ENCODE assay signal across 21 mouse cellular contexts in genomic region chr11:63565471-63566232, GRCm38 (mm10).
A peak's percentile ranks its signal among the peaks of the same experiment; 100 is the strongest.
DNase-seq lines count a peak whose midpoint lies in the region; TF ChIP-seq lines count a peak whose summit lies in the region.
"Had no signal": no experiment of that assay in that cellular context is flagged by ENCODE, and none has a peak within 500 bp of the region (broad histone marks: within the 10 kb centered on the region; RNA-seq: fewer than 3 reads in every experiment).

No protein-coding gene starts in this region.

- peak; percentile 82 for DNase-seq in heart, adult 11 months
- DNase-seq in heart, postnatal 14 days: no peak
- DNase-seq in 3134 (ENCODE audit: extremely low read depth, insufficient read length, low spot score): peak; percentile 47
- DNase-seq in fibroblast of lung, adult 2 months (ENCODE audit: low read depth): peak; percentile 36
- DNase-seq in kidney, adult 2 months: no peak
- no peak for DNase-seq in cerebellum, adult 11-12 months
- no peak for DNase-seq in thymus, adult 2 months
- DNase-seq: cerebellum, adult 9-11 months; gastrocnemius, postnatal 10 days; heart, adult 2 months; kidney, adult 18-20 months; liver, embryonic 13.5 days; lung, embryonic 14.5 days had no signal

- intact Hi-C loops in heart, postnatal 14 days (cut with DNase I): no loop called here

- no peak for TF ChIP-seq CTCF in C2C12 (IDR thresholded peaks at IDR 0.05; ENCODE audit: control insufficient read depth, insufficient read depth, insufficient read length)
- TF ChIP-seq CTCF in kidney, adult 2 months (conservative IDR thresholded peaks at IDR 0.05; ENCODE audit: insufficient read depth, insufficient read length, low read depth, low read length): no peak
- no peak for TF ChIP-seq CTCF in thymus, adult 2 months (IDR thresholded peaks at IDR 0.05; ENCODE audit: borderline replicate concordance, control insufficient read depth, extremely low read depth, insufficient read depth, low read length, poor library complexity)

- TF ChIP-seq POLR2A in kidney, adult 2 months (IDR thresholded peaks at IDR 0.05; ENCODE audit: low read depth, low read length): no peak
- no peak for TF ChIP-seq POLR2A in thymus, adult 2 months (IDR thresholded peaks at IDR 0.05; ENCODE audit: control insufficient read depth, extremely low read depth, insufficient read depth, low read length, poor library complexity)

- no peak overlapping the region for H3K27ac ChIP-seq in kidney, adult 2 months (ENCODE audit: insufficient read depth, low read depth, low read length)
- H3K27ac ChIP-seq in thymus, adult 2 months (ENCODE audit: control insufficient read depth, insufficient read depth, low read length): no peak overlapping the region
- H3K27ac ChIP-seq: embryonic facial prominence, embryonic 15.5 days; forebrain, embryonic 12.5 days; heart, adult 2 months; heart, embryonic 13.5 days; hindbrain, embryonic 12.5 days; kidney, postnatal 0 days; left cerebral cortex, adult 2 months; liver, embryonic 13.5 days; neural tube, embryonic 15.5 days had no signal

- no peaks in the 10 kb centered on the region for H3K79me2 ChIP-seq in C2C12 (ENCODE audit: control insufficient read depth, insufficient read depth)

- H3K27me3 ChIP-seq in C2C12 (ENCODE audit: control insufficient read depth, insufficient read depth, insufficient read length): no peaks in the 10 kb centered on the region
- H3K27me3 ChIP-seq in kidney, adult 2 months (replicated peaks; ENCODE audit: control insufficient read depth, insufficient read depth, low read length): no peaks in the 10 kb centered on the region
- H3K27me3 ChIP-seq in thymus, adult 2 months (ENCODE audit: control insufficient read depth, insufficient read depth, low read length): no peaks in the 10 kb centered on the region
- H3K27me3 ChIP-seq: embryonic facial prominence, embryonic 15.5 days; liver, embryonic 13.5 days; neural tube, embryonic 15.5 days had no signal

- H3K79me3 ChIP-seq in C2C12 (ENCODE audit: low read depth): no peaks in the 10 kb centered on the region

- H3K36me3 ChIP-seq in C2C12 (ENCODE audit: control insufficient read depth, insufficient read depth): no peaks in the 10 kb centered on the region
- no peaks in the 10 kb centered on the region for H3K36me3 ChIP-seq in kidney, adult 2 months (ENCODE audit: control insufficient read depth, insufficient read depth, low read length)
- no peaks in the 10 kb centered on the region for H3K36me3 ChIP-seq in thymus, adult 2 months (ENCODE audit: control insufficient read depth, insufficient read depth, low read length)
- H3K36me3 ChIP-seq: embryonic facial prominence, embryonic 15.5 days; forebrain, embryonic 12.5 days; heart, embryonic 13.5 days; hindbrain, embryonic 12.5 days; liver, embryonic 13.5 days; neural tube, embryonic 15.5 days had no signal

- WGBS in kidney, adult 2 months: 75% methylated on average over 8 of the region's 8 CpGs
- WGBS in thymus, adult 2 months: 82% methylated on average over 8 of the region's 8 CpGs

- H3ac ChIP-seq in C2C12 (ENCODE audit: control insufficient read depth, insufficient read length, low read depth): no peak overlapping the region

- H3K4me1 ChIP-seq in kidney, adult 2 months (ENCODE audit: control insufficient read depth, insufficient read depth, low read length): no peaks in the 10 kb centered on the region
- no peaks in the 10 kb centered on the region for H3K4me1 ChIP-seq in thymus, adult 2 months (replicated peaks; ENCODE audit: control insufficient read depth, insufficient read depth, low read length)
- H3K4me1 ChIP-seq: hindbrain, embryonic 12.5 days; liver, embryonic 13.5 days; neural tube, embryonic 15.5 days had no signal

- no peak overlapping the region for H3K4me3 ChIP-seq in C2C12 (ENCODE audit: insufficient read depth, poor library complexity, severe bottlenecking)
- no peak overlapping the region for H3K4me3 ChIP-seq in kidney, adult 2 months (ENCODE audit: insufficient read depth, low read depth, low read length)
- no peak overlapping the region for H3K4me3 ChIP-seq in thymus, adult 2 months (ENCODE audit: control insufficient read depth, insufficient read depth, low read length)
- H3K4me3 ChIP-seq: embryonic facial prominence, embryonic 15.5 days; forebrain, embryonic 12.5 days; heart, adult 2 months; heart, embryonic 13.5 days; hindbrain, embryonic 12.5 days; left cerebral cortex, adult 2 months; liver, embryonic 13.5 days; neural tube, embryonic 15.5 days had no signal

TF ChIP-seq in C2C12, 6 proteins besides CTCF, POLR2A, EP300 and RAD21:
- TF ChIP-seq USF1 (IDR thresholded peaks at IDR 0.05; ENCODE audit: low read depth) (peak; percentile 96), MAX (IDR thresholded peaks at IDR 0.05) (no peak)

Comparison
In these comparisons a context has a peak if more than half of its experiments do, and no peak if none do; other contexts are left out.
1. DNase-seq: peak in heart, adult 11 months (single experiment), 3134 (single experiment) and fibroblast of lung, adult 2 months (single experiment); none in heart, postnatal 14 days (0 of 2), kidney, adult 2 months (single experiment), cerebellum, adult 11-12 months (single experiment) and thymus, adult 2 months (single experiment).